Comparison of ENCODE assay signal across 7 mouse cellular contexts in genomic region chr6:83142211-83142731, GRCm38 (mm10). TPM values are rescaled to one million over a fixed set of nuclear protein-coding genes. Genes with fewer than 3 reads are reported as not detected.
DNase-seq lines count a peak whose midpoint lies in the region; ATAC-seq and TF ChIP-seq lines count a peak whose summit lies in the region.

No protein-coding gene starts in this region.

- H3K36me3 ChIP-seq in E14TG2a.4 (ENCODE audit: insufficient read depth, low read length) (no peaks in the 10 kb centered on the region), ES-E14 (ENCODE audit: control insufficient read depth, insufficient read depth, low read length, poor library complexity, severe bottlenecking) (no peaks in the 10 kb centered on the region)
- H3K36me3 ChIP-seq in midbrain, embryonic 13.5 days, result 0 out of 2 replicates have a peak, but pooled peaks cover 4% of the 10 kb centered on the region

- no peak for TF ChIP-seq CTCF in E14TG2a.4 (conservative IDR thresholded peaks at IDR 0.05; ENCODE audit: low read length)

- H3K9me3 ChIP-seq in E14TG2a.4 (ENCODE audit: low read length), result peaks cover 5% of the 10 kb centered on the region; the same call in 1 of the 2 replicates
- no peaks in the 10 kb centered on the region for H3K9me3 ChIP-seq in ES-E14 (ENCODE audit: control insufficient read depth, insufficient read depth, low read depth, low read length)
- H3K9me3 ChIP-seq in midbrain, embryonic 13.5 days, result no peaks in the 10 kb centered on the region

- no peak for ATAC-seq in midbrain, embryonic 13.5 days

- WGBS in midbrain, embryonic 13.5 days, result 2% methylated on average over 41 of the region's 41 CpGs

- H3K27me3 ChIP-seq in E14TG2a.4 (ENCODE audit: insufficient read depth, low read length), result peaks cover 71% of the 10 kb centered on the region
- H3K27me3 ChIP-seq in midbrain, embryonic 13.5 days, result 0 out of 2 replicates have a peak, but pooled peaks cover 2% of the 10 kb centered on the region

- H3K27ac ChIP-seq in ES-E14 (ENCODE audit: insufficient read depth, low read depth, low read length, poor library complexity, severe bottlenecking), result no peak overlapping the region
- H3K27ac ChIP-seq in midbrain, embryonic 13.5 days, result no peak overlapping the region

- in situ Hi-C loops in ES-E14 (cut with MboI; ENCODE audit: low sequenced_read_pairs in 2 of 2, unreplicated experiment in 2 of 2), result no loop called here

- peak overlapping the region; percentile 66 for H3K4me2 ChIP-seq in midbrain, embryonic 13.5 days (replicated peaks)

- peak overlapping the region; percentile 77 for H3K4me3 ChIP-seq in E14TG2a.4 (replicated peaks; ENCODE audit: low read length)
- H3K4me3 ChIP-seq in ES-E14 (ENCODE audit: insufficient read depth in 1 of 2, low read depth in 1 of 2, low read length in 2 of 2, poor library complexity in 1 of 2, severe bottlenecking in 1 of 2), result peak overlapping the region; percentile 50 to 52
- H3K4me3 ChIP-seq in midbrain, embryonic 13.5 days (replicated peaks), result peak overlapping the region; percentile 37

- DNase-seq in ES-E14 (ENCODE audit: low read depth, low spot score), result no peak
- peak; percentile 50 to 53 for DNase-seq in frontal cortex, postnatal 25 days (ENCODE audit: low spot score in 2 of 2)
- peak; percentile 47 to 64 for DNase-seq in kidney, postnatal 4 days
- no peak for DNase-seq in urinary bladder, postnatal 10 days (ENCODE audit: low spot score)
- DNase-seq in spleen, postnatal 4 days (ENCODE audit: low spot score in 2 of 2), result no peak

- H3K4me1 ChIP-seq in E14TG2a.4 (replicated peaks; ENCODE audit: low read depth, low read length) (peaks cover 56% of the 10 kb centered on the region), ES-E14 (ENCODE audit: control insufficient read depth in 2 of 2, insufficient read depth in 2 of 2, low read length in 2 of 2, poor library complexity in 1 of 2) (peaks cover 9% of the 10 kb centered on the region in 2 experiments; a peak in 3 of 4 replicates)
- peaks cover 37% of the 10 kb centered on the region for H3K4me1 ChIP-seq in midbrain, embryonic 13.5 days (replicated peaks)

- peak overlapping the region; percentile 50 for H3K9ac ChIP-seq in ES-E14 (ENCODE audit: insufficient read depth, low read depth, low read length, poor library complexity, severe bottlenecking)
- H3K9ac ChIP-seq in midbrain, embryonic 13.5 days (replicated peaks), result peak overlapping the region; percentile 65

TF ChIP-seq in ES-E14, 5 proteins besides CTCF, POLR2A, EP300 and RAD21:
- TF ChIP-seq HCFC1 (IDR thresholded peaks at IDR 0.05; ENCODE audit: borderline replicate concordance, insufficient read depth, low read length), result no peak
- TF ChIP-seq ZC3H11A (IDR thresholded peaks at IDR 0.05; ENCODE audit: borderline replicate concordance, low read depth, low read length), result no peak
- TF ChIP-seq MAFK (IDR thresholded peaks at IDR 0.05; ENCODE audit: insufficient read depth, low read depth, low read length), result no peak
- TF ChIP-seq CHD2 (IDR thresholded peaks at IDR 0.05; ENCODE audit: low read depth, low read length), result peak; percentile 64; the same call in 1 of the 2 replicates
- TF ChIP-seq ZNF384 (IDR thresholded peaks at IDR 0.05; ENCODE audit: low read depth, low read length), result no peak
TF ChIP-seq in ES-E14: peak in this region for 1.

RNA-seq across cellular contexts. Expression of gene Rtkn, which starts 7.0 kb away (rescaled TPM):
- total RNA-seq in ES-E14 (2012; rRNA removed), result 20.0 and 32.4 TPM in 2 replicates
- polyA plus RNA-seq in midbrain, embryonic 13.5 days (2015; fragmentation: Nextera tagmentation; extraction: Ambion mirVana), result 16.5 and 18.8 TPM in 2 replicates

RNA-seq across cellular contexts. Expression of gene Wdr54, which starts 13.9 kb away (rescaled TPM):
- total RNA-seq in ES-E14 (2012; rRNA removed), result 3.7 and 4.3 TPM in 2 replicates
- 16.1 and 19.2 TPM in 2 replicates for polyA plus RNA-seq in midbrain, embryonic 13.5 days (2015; fragmentation: Nextera tagmentation; extraction: Ambion mirVana)

RNA-seq across cellular contexts. Expression of gene 1700003E16Rik, which starts 13.9 kb away (rescaled TPM):
- 0.31 and 0.53 TPM in 2 replicates for total RNA-seq in ES-E14 (2012; rRNA removed)
- 3.0 and 3.3 TPM in 2 replicates for polyA plus RNA-seq in midbrain, embryonic 13.5 days (2015; fragmentation: Nextera tagmentation; extraction: Ambion mirVana)

RNA-seq across cellular contexts. Expression of gene Ino80b, which starts 17.0 kb away (rescaled TPM):
- total RNA-seq in ES-E14 (2012; rRNA removed), result 19.2 and 21.2 TPM in 2 replicates
- 12.1 and 14.9 TPM in 2 replicates for polyA plus RNA-seq in midbrain, embryonic 13.5 days (2015; fragmentation: Nextera tagmentation; extraction: Ambion mirVana)

RNA-seq across cellular contexts. Expression of gene Wbp1, which starts 20.9 kb away (rescaled TPM):
- total RNA-seq in ES-E14 (2012; rRNA removed), result 47.5 and 63.8 TPM in 2 replicates
- polyA plus RNA-seq in midbrain, embryonic 13.5 days (2015; fragmentation: Nextera tagmentation; extraction: Ambion mirVana), result 228 and 253 TPM in 2 replicates

Comparison
In these comparisons a context has a peak if more than half of its experiments do, and no peak if none do; other contexts are left out.
1. DNase-seq: peak in frontal cortex, postnatal 25 days (2 of 2) and kidney, postnatal 4 days (2 of 2); none in ES-E14 (single experiment), urinary bladder, postnatal 10 days (single experiment) and spleen, postnatal 4 days (0 of 2).
2. Peak in every context shown above with its lines, with median percentiles within 50 percentile points of each other: H3K4me3 ChIP-seq.